Mouse (Mus musculus) layer of hippocampus, adult 2 months (tissue): ENCODE measurements around the gene Rfwd3. TPM values are rescaled to one million over a fixed set of nuclear protein-coding genes. Genes with fewer than 3 reads are reported as not detected.
A peak's percentile ranks its signal among the peaks of the same experiment; 100 is the strongest.
"Not testable (repeated sequence)": the region's sequence is repeated elsewhere in the genome, so short reads cannot be mapped to it uniquely, and the experiment has no call there.

Source experiments
- DNase-seq, 2 experiments: peaks; one replicate each; pipeline ENCODE4 v3.0.0; 2022; ENCODE audit warnings: low spot score in 2 of 2
- H3K27ac ChIP-seq: fragments of 200-600 bp; 2 replicates; pipeline ENCODE4 v1.8.1; 2022
- H3K4me3 ChIP-seq: fragments of 200-600 bp; 2 replicates; pipeline ENCODE4 v1.8.1; 2022; ENCODE audit warnings: mild to moderate bottlenecking
- CTCF ChIP-seq: fragments of 200-600 bp; conservative IDR thresholded peaks from 2 replicates; pipeline ENCODE4 v1.8.1; 2022; ENCODE audit warnings: antibody characterized with exemption, mild to moderate bottlenecking, moderate library complexity
- total RNA-seq, 2 experiments: library from RNA; stranded (reverse); gene quantifications; 2 replicates each; pipeline ENCODE4 v1.2.3; 2021

Gene Rfwd3
- total RNA-seq, 2 experiments from 2014 or later, result 20.3 to 21.5 TPM

GRCm38 (mm10) chr8:111305031-111305730 lies 5.2 kb upstream of the Rfwd3 start:
- no peak for DNase-seq
- H3K4me3 ChIP-seq, result no peak overlapping the region
- TF ChIP-seq CTCF, result no peak
- peak overlapping the region; percentile 21 for H3K27ac ChIP-seq

GRCm38 (mm10) chr8:111304359-111304758 lies 4.3 kb upstream of the Rfwd3 start:
- no peak for TF ChIP-seq CTCF
- Histone ChIP-seq H3K27ac (peak overlapping the region; percentile 21; the same call in 1 of the 2 replicates), H3K4me3 (no peak overlapping the region)
- DNase-seq, result no peak

GRCm38 (mm10) chr8:111303076-111303803 lies 3.2 kb upstream of the Rfwd3 start:
- not testable (repeated sequence) for DNase-seq
- 0 out of 2 replicates have a peak overlapping the region, but pooled peaks have one; percentile 28 for H3K27ac ChIP-seq

GRCm38 (mm10) chr8:111300597-111301546 lies 850 bp upstream of the Rfwd3 start:
- DNase-seq, result no peak
- Histone ChIP-seq H3K4me3 (peak overlapping the region; percentile 28), H3K27ac (no peak overlapping the region)
- TF ChIP-seq CTCF, result peak; percentile 56

More at GRCm38 (mm10) chr8:111303076-111303803, 3.2 kb upstream of the Rfwd3 start:
- not testable (repeated sequence) for H3K4me3 ChIP-seq

GRCm38 (mm10) chr8:111299363-111299820 lies 630 bp downstream of the Rfwd3 start:
- peak overlapping the region; percentile 100 for H3K4me3 ChIP-seq
- peak; percentile 6 to 36 for DNase-seq
- peak overlapping the region; percentile 95 for H3K27ac ChIP-seq
- TF ChIP-seq CTCF, result no peak

GRCm38 (mm10) chr8:111298011-111298410 lies 2.0 kb downstream of the Rfwd3 start:
- TF ChIP-seq CTCF, result no peak
- Histone ChIP-seq H3K27ac (no peak overlapping the region), H3K4me3 (no peak overlapping the region)
- DNase-seq, result no peak

- DNase-seq, result no peak
- TF ChIP-seq CTCF, result no peak
- no peak overlapping the region for H3K4me3 ChIP-seq
- no peak overlapping the region for H3K27ac ChIP-seq
Measured at GRCm38 (mm10) chr8:111291733-111292132, 8.3 kb downstream of the Rfwd3 start.

GRCm38 (mm10) chr8:111290586-111290985 lies 9.4 kb downstream of the Rfwd3 start:
- no peak for TF ChIP-seq CTCF
- no peak for DNase-seq
- H3K27ac ChIP-seq, result no peak overlapping the region

GRCm38 (mm10) chr8:111285603-111286002 lies 14.4 kb downstream of the Rfwd3 start:
- DNase-seq, result no peak
- TF ChIP-seq CTCF, result no peak
- Histone ChIP-seq H3K27ac (no peak overlapping the region), H3K4me3 (no peak overlapping the region)

More at GRCm38 (mm10) chr8:111290586-111290985, 9.4 kb downstream of the Rfwd3 start:
- H3K4me3 ChIP-seq, result no peak overlapping the region

- no peak for DNase-seq
- Histone ChIP-seq H3K27ac (no peak overlapping the region), H3K4me3 (no peak overlapping the region)
- no peak for TF ChIP-seq CTCF
Measured at GRCm38 (mm10) chr8:111282093-111282492, 17.9 kb downstream of the Rfwd3 start.

GRCm38 (mm10) chr8:111268277-111268676 lies 31.7 kb downstream of the Rfwd3 start:
- TF ChIP-seq CTCF, result peak; percentile 67
- no peak overlapping the region for H3K4me3 ChIP-seq
- H3K27ac ChIP-seq, result no peak overlapping the region
- no peak for DNase-seq

- not testable (repeated sequence) for DNase-seq, H3K4me3 ChIP-seq
Measured at GRCm38 (mm10) chr8:111266161-111266560, 33.9 kb downstream of the Rfwd3 start.

More at GRCm38 (mm10) chr8:111266161-111266560, 33.9 kb downstream of the Rfwd3 start:
- H3K27ac ChIP-seq, result not testable (repeated sequence)
